ENCODE assay signal across 15 mouse cellular contexts in the genomic region with DNA sequence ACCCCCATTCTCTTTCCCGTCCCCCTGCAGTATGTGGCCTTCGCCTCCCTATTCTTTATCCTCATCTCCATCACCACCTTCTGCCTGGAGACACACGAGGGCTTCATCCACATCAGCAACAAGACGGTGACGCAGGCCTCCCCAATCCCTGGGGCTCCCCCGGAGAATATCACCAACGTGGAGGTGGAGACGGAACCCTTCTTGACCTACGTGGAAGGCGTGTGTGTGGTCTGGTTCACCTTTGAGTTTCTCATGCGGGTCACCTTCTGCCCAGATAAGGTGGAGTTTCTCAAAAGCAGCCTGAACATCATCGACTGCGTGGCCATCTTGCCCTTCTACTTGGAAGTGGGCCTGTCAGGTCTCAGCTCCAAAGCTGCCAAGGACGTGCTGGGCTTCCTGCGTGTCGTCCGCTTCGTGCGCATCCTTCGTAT.
"Had no signal": no experiment of that assay in that cellular context is flagged by ENCODE, and none has a peak within 500 bp of the region (broad histone marks: within the 10 kb centered on the region; RNA-seq: fewer than 3 reads in every experiment).

No protein-coding gene starts in this region.

- H3K27ac ChIP-seq: limb, embryonic 12.5 days; liver, embryonic 13.5 days; lung, embryonic 15.5 days; macrophage; stomach, postnatal 0 days had no signal

- H3K4me2 ChIP-seq: limb, embryonic 12.5 days; liver, embryonic 13.5 days; lung, embryonic 15.5 days; midbrain, embryonic 11.5 days had no signal

- H3K9me3 ChIP-seq: limb, embryonic 12.5 days; liver, embryonic 13.5 days; lung, embryonic 15.5 days had no signal

- H3K36me3 ChIP-seq: limb, embryonic 12.5 days; liver, embryonic 13.5 days; lung, embryonic 15.5 days had no signal

- DNase-seq: kidney, postnatal 25 days; layer of hippocampus, adult 9-11 months; liver; liver, embryonic 13.5 days; liver, postnatal 0 days; lung, postnatal 14 days; right cerebral cortex, adult 18-20 months; right cerebral cortex, postnatal 25 days; thymus, postnatal 4 days had no signal

- H3K4me3 ChIP-seq: limb, embryonic 12.5 days; liver, embryonic 13.5 days; lung, embryonic 15.5 days; megakaryocyte, embryonic 14.5 days had no signal

- H3K9ac ChIP-seq: limb, embryonic 12.5 days; liver, embryonic 13.5 days; liver, postnatal 0 days; lung, embryonic 15.5 days had no signal

- ATAC-seq: liver, postnatal 0 days had no signal
